Mouse (Mus musculus) C2C12 (cell line): ENCODE measurements around the gene C330021F23Rik.

Source experiments
- CTCF ChIP-seq: IDR thresholded peaks from one replicate; pipeline ENCODE4 v1.5.1; 2011; ENCODE audit not compliant: control insufficient read depth, insufficient read depth, insufficient read length
- USF1 ChIP-seq: IDR thresholded peaks from one replicate; pipeline ENCODE4 v1.6.1; 2011; ENCODE audit warnings: low read depth, mild to moderate bottlenecking, control low read depth, moderate library complexity

GRCm38 (mm10) chr8:3586452-3586851, 18.7 kb downstream of the C330021F23Rik start:
- TF ChIP-seq USF1 (no peak), CTCF (no peak)
